Mouse (Mus musculus) liver, adult (tissue): Measurements from ENCODE around the gene Cldnd2.

ENCODE experiments used
- GATA4 ChIP-seq: IDR thresholded peaks from 2 replicates; pipeline ENCODE4 v1.6.1; 2014; ENCODE audit warnings: mild to moderate bottlenecking, low read length; ENCODE audit not compliant: insufficient replicate concordance

Cldnd2 gene

DNA sequence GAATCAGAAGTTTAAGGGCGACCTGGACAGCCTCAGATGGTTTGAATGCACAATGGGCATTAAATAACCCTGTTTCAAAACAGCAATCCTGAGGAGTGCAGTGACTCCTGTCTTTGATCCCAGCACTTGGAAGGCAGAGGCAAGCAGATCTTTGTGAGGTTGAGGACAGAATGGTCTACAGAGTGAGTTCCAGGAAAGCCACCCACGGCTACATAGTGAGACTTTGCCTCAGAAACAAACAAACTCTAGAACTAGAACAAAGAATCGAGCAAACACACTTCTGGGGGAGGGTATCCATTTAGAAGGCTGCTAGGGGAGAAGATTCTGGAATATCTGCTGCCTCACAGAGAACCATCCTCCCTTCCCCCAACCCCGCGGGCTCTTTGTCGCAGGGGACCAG lies at the start of gene Cldnd2:
TSS of gene Cldnd2 (plus strand) at position 301 of the 400 bp plus-strand sequence.
- TF ChIP-seq GATA4: no peak

- no peak for TF ChIP-seq GATA4
Observed at GRCm38 (mm10) chr7:43392349-43393121, 48.0 kb upstream of the Cldnd2 start.

DNA sequence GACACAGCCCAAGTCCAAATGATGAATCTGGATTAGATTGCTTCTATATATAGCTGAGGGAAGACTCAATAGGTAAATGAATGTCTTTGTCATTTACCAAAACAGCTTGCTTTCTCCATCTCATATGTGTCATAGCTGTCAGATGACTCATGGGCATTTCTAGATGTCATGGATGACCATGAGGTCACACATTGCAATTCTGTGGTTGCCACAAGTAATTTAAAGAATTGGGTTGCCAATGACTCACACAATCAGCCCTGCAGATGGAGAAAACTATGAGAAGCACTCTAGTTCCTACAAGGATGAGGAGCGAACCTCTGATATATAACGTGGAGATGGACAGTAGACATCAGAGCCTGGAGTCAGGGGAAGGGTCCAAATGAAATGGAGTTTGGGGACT lies 41.1 kb upstream of the Cldnd2 start:
- TF ChIP-seq GATA4: no peak

DNA sequence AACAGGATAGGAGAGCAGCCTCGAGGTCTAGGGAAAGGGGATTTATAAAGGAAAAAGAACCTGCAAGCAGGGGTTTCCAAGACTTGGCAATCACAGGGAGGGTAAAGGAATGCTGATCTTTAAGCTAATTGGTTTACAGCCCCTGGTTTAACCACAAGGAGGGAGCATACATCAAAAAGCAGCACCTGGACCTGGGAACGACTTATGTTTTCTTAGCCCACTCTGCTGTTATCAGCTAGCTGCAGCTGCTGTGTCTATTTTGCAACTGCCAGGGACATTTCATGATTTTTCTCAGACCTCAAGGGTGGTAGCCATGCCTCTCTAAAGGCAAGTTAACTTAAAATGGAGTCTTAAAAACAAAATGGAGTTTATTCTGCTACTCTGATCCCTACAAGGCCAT lies 37.9 kb upstream of the Cldnd2 start:
- TF ChIP-seq GATA4: no peak

GRCm38 (mm10) chr7:43407573-43407972 lies 33.0 kb upstream of the Cldnd2 start:
- no peak for TF ChIP-seq GATA4

- no peak for TF ChIP-seq GATA4
Observed at GRCm38 (mm10) chr7:43408131-43408553, 32.4 kb upstream of the Cldnd2 start, which contains the start of gene Siglecg. Gene Siglecg (plus strand): TSS chr7:43408204.

DNA sequence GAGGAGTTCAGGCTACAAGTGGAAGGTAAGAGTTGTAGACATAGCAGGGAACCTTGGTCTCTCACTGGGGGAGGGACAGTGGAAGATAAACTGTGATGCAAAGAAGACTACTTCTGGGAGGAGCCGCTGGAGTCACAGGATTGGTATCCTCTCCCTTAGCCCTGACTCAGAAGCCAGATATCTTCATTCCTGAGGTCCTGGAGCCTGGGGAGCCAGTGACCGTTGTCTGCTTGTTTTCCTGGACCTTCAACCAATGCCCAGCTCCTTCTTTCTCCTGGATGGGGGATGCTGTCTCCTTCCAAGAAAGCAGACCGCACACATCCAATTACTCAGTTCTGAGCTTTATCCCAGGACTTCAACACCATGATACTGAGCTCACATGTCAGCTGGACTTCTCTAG lies 31.5 kb upstream of the Cldnd2 start:
- no peak for TF ChIP-seq GATA4

DNA sequence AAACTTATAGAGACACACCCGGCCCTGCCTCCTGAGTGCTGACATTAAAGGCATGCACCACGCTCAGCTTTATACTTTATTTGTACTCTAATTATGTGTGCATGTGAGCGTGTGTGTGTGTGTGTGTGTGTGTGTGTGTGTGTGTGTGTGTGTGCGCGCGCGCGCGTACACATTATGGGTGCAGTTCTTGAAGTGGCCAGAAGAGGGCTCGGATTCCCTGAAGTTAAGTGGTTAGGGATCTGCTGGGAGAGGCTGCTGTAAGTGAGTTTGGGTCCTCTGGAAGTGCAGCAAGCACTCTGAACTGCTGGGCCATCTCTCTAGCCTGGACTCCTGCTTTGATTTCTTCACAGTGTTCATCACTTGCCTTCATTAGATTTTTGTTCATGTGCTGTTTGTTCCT lies 23.3 kb upstream of the Cldnd2 start:
- no peak for TF ChIP-seq GATA4

GRCm38 (mm10) chr7:43422995-43423617 lies 17.5 kb upstream of the Cldnd2 start:
- TF ChIP-seq GATA4: peak; percentile 29; the same call in 1 of the 2 replicates

GRCm38 (mm10) chr7:43423991-43424625 lies 16.5 kb upstream of the Cldnd2 start:
- no peak for TF ChIP-seq GATA4

DNA sequence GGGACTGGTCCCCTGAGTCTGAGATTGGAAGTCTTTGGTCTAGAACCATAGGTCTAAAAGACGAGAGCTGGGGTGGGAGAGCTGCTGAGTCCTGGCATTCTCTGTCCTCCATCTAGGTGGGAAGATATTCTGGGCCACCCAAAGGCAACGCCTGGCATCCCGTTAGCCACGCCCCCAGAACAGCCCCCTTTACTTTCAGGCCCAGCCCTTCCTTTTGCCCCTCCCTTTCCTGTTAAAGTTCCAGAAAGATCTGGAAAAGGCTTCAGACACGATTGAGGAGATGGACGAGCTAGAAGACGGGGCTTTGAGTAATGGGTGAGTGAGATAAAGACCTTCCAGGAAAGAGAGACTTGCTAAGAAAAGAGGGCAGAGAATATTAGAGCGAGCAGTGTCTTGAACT lies 13.2 kb upstream of the Cldnd2 start, which contains the start of gene Lim2:
TSS of gene Lim2 (plus strand) at position 265 of the 400 bp plus-strand sequence.
- TF ChIP-seq GATA4: no peak

DNA sequence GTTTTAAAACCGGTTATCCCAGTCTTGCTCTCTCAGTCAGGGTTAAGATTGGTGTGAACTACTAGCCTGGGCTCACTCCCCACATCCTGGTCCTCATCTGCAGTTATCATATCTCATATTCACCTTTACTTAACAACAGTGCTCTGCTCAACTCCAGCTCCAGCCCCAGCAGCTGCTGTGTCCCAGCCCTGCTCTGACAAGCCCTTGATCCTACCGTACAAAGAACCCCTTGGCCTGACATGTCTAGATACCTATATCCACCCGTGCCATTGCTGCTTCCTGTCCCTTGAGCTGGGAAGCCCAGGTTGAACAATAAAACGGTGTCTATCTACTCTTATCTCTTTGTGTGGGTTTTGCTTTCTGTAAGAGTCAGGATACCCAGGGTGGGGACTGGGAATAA lies 11.1 kb upstream of the Cldnd2 start:
- no peak for TF ChIP-seq GATA4

GRCm38 (mm10) chr7:43432891-43433290 lies 7.7 kb upstream of the Cldnd2 start:
- no peak for TF ChIP-seq GATA4

GRCm38 (mm10) chr7:43434676-43435075 lies 5.9 kb upstream of the Cldnd2 start:
- no peak for TF ChIP-seq GATA4

DNA sequence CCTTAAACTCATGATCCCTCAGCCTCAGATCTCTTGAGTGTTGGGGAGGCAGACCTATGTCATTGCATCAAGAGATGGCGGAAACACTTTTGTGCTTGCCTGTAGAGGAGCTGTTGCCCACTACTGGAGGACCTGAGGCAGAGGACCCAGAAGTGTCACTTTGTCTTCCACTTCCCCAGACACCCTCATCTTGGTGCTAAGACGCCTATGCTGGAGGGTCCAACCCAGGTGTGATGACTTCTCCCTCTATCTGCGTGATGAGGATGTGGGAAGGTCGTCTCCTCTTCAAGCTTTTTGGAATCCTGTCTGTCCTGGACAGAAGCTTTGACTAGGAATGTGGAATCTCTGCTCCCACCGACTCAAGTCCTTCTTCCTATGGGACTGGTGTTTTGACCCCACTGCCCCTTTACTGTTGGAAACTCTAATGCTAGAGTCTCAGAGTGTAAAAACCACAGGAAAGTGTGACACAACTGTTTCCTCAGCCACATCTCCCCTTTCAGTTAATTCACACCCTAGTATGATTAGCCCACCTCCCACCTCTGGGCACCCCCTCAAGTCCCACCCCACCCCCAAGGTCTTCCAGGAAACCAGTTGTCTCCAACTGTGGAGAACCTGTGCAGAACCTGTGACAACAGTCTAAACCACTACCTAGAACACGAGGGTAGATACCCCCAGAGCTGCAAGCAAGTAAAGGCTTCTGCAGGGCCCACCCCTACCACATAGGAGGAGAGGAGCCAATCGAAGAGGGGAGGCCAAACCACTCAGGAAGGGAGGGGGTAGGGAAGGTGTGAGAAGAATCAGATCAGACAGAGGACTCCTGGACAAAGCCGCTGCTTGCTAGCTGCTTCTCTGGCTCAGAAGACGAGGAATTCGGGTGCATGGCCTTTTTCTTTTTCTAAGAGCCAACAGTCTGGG lies 4.0 kb upstream of the Cldnd2 start, which contains the start of gene Nkg7:
TSS of gene Nkg7 (plus strand) at position 733 of the 915 bp plus-strand sequence.
- no peak for TF ChIP-seq GATA4
